Mouse (Mus musculus): ENCODE data around the gene Gpr50.

The Gpr50 gene
- long read RNA-seq, experiment 1, result 0 reads
- long read RNA-seq, experiment 2, result 0 reads

- intact Hi-C loops (cut with DNase I), result no loop called here
Measured at GRCm38 (mm10) chrX:71663374-71663773, at the start of gene Gpr50. TSS of gene Gpr50 (plus strand) at chrX:71663667.

- intact Hi-C loops (cut with DNase I), result loop anchor here (5.0 kb wide), 1 partner anchor 195 kb away; no protein-coding TSS in a partner anchor
Measured at GRCm38 (mm10) chrX:71622286-71622685, 41.2 kb upstream of the Gpr50 start.

- intact Hi-C loops (cut with DNase I), result loop anchor here (5.0 kb wide), 1 partner anchor 197 kb away; no protein-coding TSS in a partner anchor
Measured at GRCm38 (mm10) chrX:71623843-71624242, 39.6 kb upstream of the Gpr50 start.

GRCm38 (mm10) chrX:71628306-71628705 lies 35.2 kb upstream of the Gpr50 start:
- intact Hi-C loops (cut with DNase I), result no loop called here

GRCm38 (mm10) chrX:71630709-71631108 lies 32.8 kb upstream of the Gpr50 start:
- intact Hi-C loops (cut with DNase I), result no loop called here

- intact Hi-C loops (cut with DNase I), result no loop called here
Measured at GRCm38 (mm10) chrX:71631130-71631529, 32.3 kb upstream of the Gpr50 start.

GRCm38 (mm10) chrX:71647958-71648357 lies 15.5 kb upstream of the Gpr50 start:
- intact Hi-C loops (cut with DNase I), result loop anchor here (5.0 kb wide), 2 partner anchors 144 to 299 kb away; no protein-coding TSS in a partner anchor

GRCm38 (mm10) chrX:71648434-71648833 lies 15.0 kb upstream of the Gpr50 start:
- intact Hi-C loops (cut with DNase I), result loop anchor here (5.0 kb wide), 2 partner anchors 144 to 299 kb away; no protein-coding TSS in a partner anchor

GRCm38 (mm10) chrX:71648848-71649454 lies 14.5 kb upstream of the Gpr50 start:
- intact Hi-C loops (cut with DNase I), result loop anchor here (5.0 kb wide), 2 partner anchors 143 to 298 kb away; no protein-coding TSS in a partner anchor

- intact Hi-C loops (cut with DNase I), result loop anchor here (5.0 kb wide), 2 partner anchors 142 to 297 kb away; no protein-coding TSS in a partner anchor
Measured at GRCm38 (mm10) chrX:71649993-71650392, 13.5 kb upstream of the Gpr50 start.

GRCm38 (mm10) chrX:71661794-71662193 lies 1.7 kb upstream of the Gpr50 start:
- intact Hi-C loops (cut with DNase I), result no loop called here

GRCm38 (mm10) chrX:71663871-71664687 lies 612 bp downstream of the Gpr50 start:
- intact Hi-C loops (cut with DNase I), result no loop called here

- intact Hi-C loops (cut with DNase I), result no loop called here
Measured at GRCm38 (mm10) chrX:71664688-71665026, 1.2 kb downstream of the Gpr50 start.

GRCm38 (mm10) chrX:71670254-71670653 lies 6.8 kb downstream of the Gpr50 start:
- intact Hi-C loops (cut with DNase I), result no loop called here

- intact Hi-C loops (cut with DNase I), result no loop called here
Measured at GRCm38 (mm10) chrX:71700817-71701469, 37.5 kb downstream of the Gpr50 start.
